Mouse (Mus musculus) cerebellum, adult 2 months (tissue): ENCODE data around the gene Gchfr.

Experiments used
- CTCF ChIP-seq: fragments of 200-500 bp; IDR thresholded peaks from 2 replicates; pipeline ENCODE4 v1.5.1; 2011; ENCODE audit warnings: low read depth, mild to moderate bottlenecking, control low read depth, low read length, moderate library complexity, borderline replicate concordance; ENCODE audit not compliant: insufficient read depth
- POLR2A ChIP-seq: fragments of 200-500 bp; IDR thresholded peaks from 2 replicates; pipeline ENCODE4 v1.6.1; 2011; ENCODE audit warnings: low read length, control low read depth, borderline replicate concordance; ENCODE audit not compliant: insufficient read depth

DNA sequence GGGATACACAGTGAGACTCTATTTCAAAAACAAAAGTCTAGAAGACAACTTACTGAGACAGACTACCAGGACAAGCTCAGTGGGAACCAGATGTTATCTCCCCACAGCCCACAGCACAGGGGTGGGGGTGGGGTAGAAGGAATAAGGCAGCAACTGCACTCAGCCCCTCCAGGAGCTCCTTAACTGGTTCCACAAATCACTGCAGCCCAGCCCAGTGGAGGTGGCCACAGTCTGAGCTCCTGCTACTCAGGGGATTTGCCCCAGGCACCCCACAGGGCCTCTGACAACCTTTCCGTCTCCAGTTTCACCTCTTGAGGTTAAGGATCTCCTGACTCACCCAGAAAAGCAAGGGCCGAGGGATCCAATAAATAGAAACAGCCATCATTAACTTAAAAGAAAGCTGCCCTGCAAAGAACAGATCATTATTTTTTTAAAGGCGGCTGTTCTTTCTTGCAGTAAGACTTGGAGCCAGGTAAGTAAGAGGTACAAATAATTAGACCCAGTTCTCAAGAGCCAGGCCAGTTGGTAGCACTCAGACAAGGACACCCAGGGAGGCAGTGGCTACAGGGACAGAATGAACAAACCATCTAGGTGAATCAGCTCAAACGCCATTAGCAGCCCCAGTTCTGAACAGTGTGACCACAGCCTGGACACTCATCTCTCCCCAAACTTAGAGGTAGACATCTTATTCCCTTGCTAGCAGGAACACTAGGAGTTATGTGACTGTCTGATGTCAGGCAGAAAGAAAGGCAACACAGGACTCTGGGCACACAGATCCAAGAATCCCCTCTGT lies 28.9 kb downstream of the Gchfr start:
- TF ChIP-seq POLR2A (no peak), CTCF (no peak)
